In genomic region chr19:3562298-3562697, GRCm38 (mm10) we compare ENCODE assay signal across 22 mouse cellular contexts.
"Had no signal": no experiment of that assay in that cellular context is flagged by ENCODE, and none has a peak within 500 bp of the region (broad histone marks: within the 10 kb centered on the region; RNA-seq: fewer than 3 reads in every experiment).

No protein-coding gene starts in this region.

- H3K36me3 ChIP-seq: limb, embryonic 15.5 days; midbrain, embryonic 15.5 days had no signal

- H3K27ac ChIP-seq: kidney, embryonic 15.5 days; left cerebral cortex, adult 2 months; limb, embryonic 12.5 days; limb, embryonic 15.5 days; liver, embryonic 12.5 days; liver, embryonic 15.5 days; midbrain, embryonic 10.5 days; midbrain, embryonic 15.5 days; neural tube, embryonic 12.5 days; neural tube, embryonic 15.5 days; stomach, postnatal 0 days had no signal

- H3K27me3 ChIP-seq: kidney, embryonic 15.5 days; limb, embryonic 12.5 days; limb, embryonic 15.5 days; liver, embryonic 12.5 days; liver, embryonic 15.5 days; midbrain, embryonic 15.5 days; neural tube, embryonic 12.5 days; neural tube, embryonic 15.5 days had no signal

- H3K4me3 ChIP-seq: kidney, embryonic 15.5 days; left cerebral cortex, adult 2 months; limb, embryonic 12.5 days; limb, embryonic 15.5 days; liver, embryonic 12.5 days; liver, embryonic 15.5 days; midbrain, embryonic 10.5 days; midbrain, embryonic 15.5 days; neural tube, embryonic 12.5 days; neural tube, embryonic 15.5 days had no signal

- DNase-seq: kidney, adult 11 months; kidney, adult 8-10 months; kidney, postnatal 10 days; layer of hippocampus, postnatal 36 days; left cerebral cortex, postnatal 4 days; right cerebral cortex, adult 18-20 months; right cerebral cortex, postnatal 14 days; right cerebral cortex, postnatal 4 days; thymus, adult 2 months; thymus, postnatal 14 days; thymus, postnatal 4 days had no signal

- H3K9ac ChIP-seq: kidney, embryonic 15.5 days; limb, embryonic 12.5 days; limb, embryonic 15.5 days; liver, embryonic 12.5 days; liver, embryonic 15.5 days; midbrain, embryonic 15.5 days; neural tube, embryonic 12.5 days; neural tube, embryonic 15.5 days had no signal

- H3K4me1 ChIP-seq: limb, embryonic 12.5 days; midbrain, embryonic 10.5 days had no signal
